Mouse (Mus musculus): Measurements from ENCODE around the gene Gpr37l1. TPM values are rescaled to one million over a fixed set of nuclear protein-coding genes. Genes with fewer than 3 reads are reported as not detected.
"Not testable (repeated sequence)": the region's sequence is repeated elsewhere in the genome, so short reads cannot be mapped to it uniquely, and the experiment has no call there.

Gpr37l1 gene
- polyA plus RNA-seq, 1 experiment from 2014 or later = not detected

DNA sequence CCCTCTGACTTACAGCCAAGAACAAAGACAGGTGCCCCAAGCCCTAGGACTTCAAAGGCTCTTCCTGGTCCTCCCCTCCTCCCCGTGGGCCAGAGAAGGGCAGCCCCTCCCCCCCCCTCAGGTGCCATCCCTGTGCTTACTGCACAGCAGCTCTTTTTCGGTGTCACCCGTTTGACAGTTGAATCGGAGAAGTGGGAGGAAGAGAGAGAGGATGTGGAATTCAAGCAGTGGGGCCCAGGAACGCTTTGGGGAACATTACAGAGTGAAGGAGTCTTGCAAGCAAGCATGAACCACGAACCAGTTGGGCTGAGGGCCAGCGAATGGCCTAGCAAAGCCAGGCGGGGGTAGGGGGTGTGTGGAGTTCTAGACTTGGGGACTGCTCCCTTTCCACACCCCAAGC is 35.9 kb downstream of the Gpr37l1 start:
- H3K36me3 ChIP-seq = no peaks in the 10 kb centered on the region
- peaks cover 58% of the 10 kb centered on the region for H3K27me3 ChIP-seq (replicated peaks)
- H3K4me2 ChIP-seq = no peak overlapping the region
- peaks cover 24% of the 10 kb centered on the region for H3K4me1 ChIP-seq (replicated peaks)
- H3K9me3 ChIP-seq (replicated peaks) = no peaks in the 10 kb centered on the region
- H3K9ac ChIP-seq = no peak overlapping the region
- WGBS = 45% methylated on average over 8 of the region's 8 CpGs
- no peak overlapping the region for H3K27ac ChIP-seq (ENCODE audit: poor library complexity, severe bottlenecking)
- no peak overlapping the region for H3K4me3 ChIP-seq
- no peak for ATAC-seq (ENCODE audit: insufficient number of reproducible peaks, low FRiP score)

DNA sequence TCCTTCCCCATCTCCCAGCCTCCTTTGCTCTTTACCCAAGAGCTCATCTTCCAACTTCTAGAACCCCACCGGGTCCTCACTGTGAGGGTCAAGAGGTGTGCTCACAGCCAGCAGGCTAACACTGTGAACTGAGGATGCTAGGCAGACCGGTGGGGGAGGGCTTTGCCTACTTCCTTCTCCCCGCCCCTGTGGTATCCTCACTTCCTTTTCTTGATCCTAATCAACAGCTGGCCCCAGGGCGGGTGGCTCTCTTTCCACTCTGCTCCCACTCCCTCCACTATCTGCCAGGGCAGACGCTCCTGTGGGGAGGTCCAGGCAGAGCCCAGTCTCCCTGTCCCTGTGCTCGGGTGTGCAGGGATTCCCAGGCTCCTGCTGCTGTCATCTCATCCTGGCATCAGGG is 36.4 kb downstream of the Gpr37l1 start:
- 20% methylated on average over 6 of the region's 6 CpGs for WGBS
- no peak overlapping the region for H3K9ac ChIP-seq
- no peak overlapping the region for H3K27ac ChIP-seq (ENCODE audit: poor library complexity, severe bottlenecking)
- no peaks in the 10 kb centered on the region for H3K9me3 ChIP-seq (replicated peaks)
- peaks cover 24% of the 10 kb centered on the region for H3K4me1 ChIP-seq (replicated peaks)
- no peaks in the 10 kb centered on the region for H3K36me3 ChIP-seq
- no peak overlapping the region for H3K4me3 ChIP-seq
- 0 out of 2 replicates have a peak, but pooled peaks have one; percentile 5 for ATAC-seq (ENCODE audit: insufficient number of reproducible peaks, low FRiP score)
- peaks cover 63% of the 10 kb centered on the region for H3K27me3 ChIP-seq (replicated peaks)
- H3K4me2 ChIP-seq = no peak overlapping the region

DNA sequence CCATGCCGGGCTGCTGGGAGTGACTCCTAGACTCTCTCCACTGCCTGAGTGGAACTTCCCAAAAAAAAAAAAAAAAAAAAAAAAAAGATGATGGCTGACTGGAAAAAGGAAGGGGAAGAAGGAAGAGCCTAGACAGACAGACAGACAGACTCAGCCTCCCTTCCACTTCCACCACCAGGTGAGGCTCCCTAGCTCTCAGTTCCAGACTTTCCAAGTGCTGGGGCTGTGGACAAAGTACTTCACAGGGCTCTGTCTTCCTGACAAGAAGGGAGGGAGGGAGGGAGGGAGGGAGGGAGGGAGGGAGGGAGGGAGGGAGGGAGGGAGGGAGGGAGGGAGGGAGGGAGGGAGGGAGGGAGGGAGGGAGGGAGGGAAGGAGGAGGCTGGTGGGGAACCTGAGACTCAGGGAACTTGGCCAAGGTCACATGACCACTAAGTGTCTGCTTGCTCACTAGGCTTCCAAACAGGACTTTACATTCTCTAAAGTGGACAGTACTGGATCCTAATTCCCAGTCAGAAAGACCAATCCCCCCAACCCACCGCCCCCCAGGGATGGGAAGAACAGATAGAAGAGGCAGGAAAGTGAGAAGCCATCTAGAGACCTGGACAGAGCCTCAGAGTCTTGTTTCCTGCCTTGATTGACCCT is 37.0 kb downstream of the Gpr37l1 start:
- WGBS = 74% methylated on average over 2 of the region's 2 CpGs
- H3K27ac ChIP-seq (ENCODE audit: poor library complexity, severe bottlenecking) = no peak overlapping the region
- no peak for ATAC-seq (ENCODE audit: insufficient number of reproducible peaks, low FRiP score)
- no peaks in the 10 kb centered on the region for H3K9me3 ChIP-seq (replicated peaks)
- peaks cover 27% of the 10 kb centered on the region for H3K4me1 ChIP-seq (replicated peaks)
- no peaks in the 10 kb centered on the region for H3K36me3 ChIP-seq
- H3K4me3 ChIP-seq = no peak overlapping the region
- H3K9ac ChIP-seq = no peak overlapping the region
- H3K27me3 ChIP-seq (replicated peaks) = peaks cover 69% of the 10 kb centered on the region
- H3K4me2 ChIP-seq = no peak overlapping the region

DNA sequence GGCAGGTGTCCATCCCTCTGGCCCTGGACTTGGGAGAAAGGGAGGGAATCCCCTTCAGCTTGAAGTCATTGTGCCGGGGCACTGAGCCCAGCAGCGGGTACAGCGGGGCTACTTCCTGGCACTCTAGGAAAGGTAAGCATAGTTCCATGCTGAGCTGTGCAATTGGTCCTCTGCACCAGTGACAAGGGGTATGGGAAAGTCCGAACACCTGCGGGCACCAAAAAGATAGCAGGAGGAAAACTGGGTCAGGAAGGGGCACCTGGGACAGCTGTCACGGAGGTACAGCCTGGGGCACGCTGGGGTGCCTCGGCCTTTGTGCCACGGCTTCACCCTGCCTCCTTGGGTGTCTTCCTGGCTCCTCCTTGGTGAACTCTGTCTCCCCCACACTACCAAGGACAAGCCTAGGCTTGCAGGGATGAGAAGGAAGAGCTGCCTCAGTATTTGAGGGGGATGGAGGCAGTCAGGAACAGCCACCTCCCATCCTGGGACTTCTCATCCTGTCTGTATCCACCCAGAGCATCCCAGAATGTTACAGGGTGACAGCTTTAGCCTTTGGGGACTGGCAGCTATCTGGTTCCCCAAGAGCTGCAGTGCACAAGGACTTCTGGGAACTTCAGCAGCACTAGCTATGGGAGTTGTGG is 37.8 kb downstream of the Gpr37l1 start:
- no peak overlapping the region for H3K4me3 ChIP-seq
- no peak overlapping the region for H3K4me2 ChIP-seq
- peaks cover 73% of the 10 kb centered on the region for H3K27me3 ChIP-seq (replicated peaks)
- no peak overlapping the region for H3K9ac ChIP-seq
- H3K27ac ChIP-seq (ENCODE audit: poor library complexity, severe bottlenecking) = no peak overlapping the region
- peaks cover 27% of the 10 kb centered on the region for H3K4me1 ChIP-seq (replicated peaks)
- WGBS = 65% methylated on average over 9 of the region's 9 CpGs
- no peak for ATAC-seq (ENCODE audit: insufficient number of reproducible peaks, low FRiP score)
- no peaks in the 10 kb centered on the region for H3K36me3 ChIP-seq
- no peaks in the 10 kb centered on the region for H3K9me3 ChIP-seq (replicated peaks)

DNA sequence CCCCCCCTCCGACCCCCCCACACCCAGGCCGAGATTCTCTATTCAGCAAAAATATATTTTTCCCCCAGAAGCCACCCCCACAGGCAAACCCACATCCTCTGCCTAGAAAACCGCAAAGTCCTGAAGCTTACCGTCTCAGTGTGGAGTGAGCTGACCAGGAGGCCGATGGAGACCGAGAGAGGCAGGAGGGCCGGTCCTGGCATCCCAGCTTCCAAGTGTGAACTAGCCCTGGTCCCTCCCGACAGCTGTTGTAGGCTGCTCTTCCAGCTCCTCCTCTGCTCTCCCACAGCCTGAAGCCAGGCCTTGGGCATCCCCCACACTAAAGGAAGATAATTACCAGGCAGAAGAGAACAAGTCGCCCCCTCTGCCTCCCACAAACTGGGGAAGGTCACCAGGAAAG is 38.5 kb downstream of the Gpr37l1 start:
- 23% methylated on average over 9 of the region's 9 CpGs for WGBS
- no peaks in the 10 kb centered on the region for H3K9me3 ChIP-seq (replicated peaks)
- H3K4me2 ChIP-seq = no peak overlapping the region
- peaks cover 27% of the 10 kb centered on the region for H3K4me1 ChIP-seq (replicated peaks)
- no peak overlapping the region for H3K9ac ChIP-seq
- ATAC-seq (ENCODE audit: insufficient number of reproducible peaks, low FRiP score) = no peak
- H3K27ac ChIP-seq (ENCODE audit: poor library complexity, severe bottlenecking) = no peak overlapping the region
- no peak overlapping the region for H3K4me3 ChIP-seq
- no peaks in the 10 kb centered on the region for H3K36me3 ChIP-seq
- H3K27me3 ChIP-seq (replicated peaks) = peaks cover 72% of the 10 kb centered on the region

DNA sequence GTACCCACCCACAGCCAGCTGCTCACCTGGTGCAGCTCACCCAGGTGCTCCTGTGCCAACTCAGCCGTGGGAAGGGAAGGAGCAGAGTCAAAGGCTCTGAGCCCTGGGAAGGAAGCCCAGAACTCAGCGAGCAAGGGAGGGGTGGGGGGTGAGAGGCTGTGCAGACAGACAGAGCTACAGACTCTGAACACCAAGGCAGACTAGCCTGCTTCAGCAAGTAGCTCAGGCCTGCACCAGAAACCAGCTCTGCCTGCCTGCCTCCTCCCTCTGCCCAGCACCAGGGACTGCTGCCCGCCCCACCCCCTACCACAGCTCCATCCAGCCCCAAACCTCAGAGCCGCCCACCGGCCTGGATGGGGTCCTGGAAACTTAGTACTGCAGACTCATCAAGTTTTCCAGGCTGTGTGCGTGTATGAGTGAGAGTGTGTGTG is 39.5 kb downstream of the Gpr37l1 start:
- Histone ChIP-seq H3K4me2 (no peak overlapping the region), H3K27ac (ENCODE audit: poor library complexity, severe bottlenecking) (no peak overlapping the region), H3K36me3 (no peaks in the 10 kb centered on the region), H3K9ac (no peak overlapping the region), H3K4me3 (no peak overlapping the region), H3K27me3 (replicated peaks) (peaks cover 76% of the 10 kb centered on the region), H3K9me3 (replicated peaks) (no peaks in the 10 kb centered on the region), H3K4me1 (replicated peaks) (peaks cover 27% of the 10 kb centered on the region)
- no peak for ATAC-seq (ENCODE audit: insufficient number of reproducible peaks, low FRiP score)
- 43% methylated on average over 6 of the region's 6 CpGs for WGBS

DNA sequence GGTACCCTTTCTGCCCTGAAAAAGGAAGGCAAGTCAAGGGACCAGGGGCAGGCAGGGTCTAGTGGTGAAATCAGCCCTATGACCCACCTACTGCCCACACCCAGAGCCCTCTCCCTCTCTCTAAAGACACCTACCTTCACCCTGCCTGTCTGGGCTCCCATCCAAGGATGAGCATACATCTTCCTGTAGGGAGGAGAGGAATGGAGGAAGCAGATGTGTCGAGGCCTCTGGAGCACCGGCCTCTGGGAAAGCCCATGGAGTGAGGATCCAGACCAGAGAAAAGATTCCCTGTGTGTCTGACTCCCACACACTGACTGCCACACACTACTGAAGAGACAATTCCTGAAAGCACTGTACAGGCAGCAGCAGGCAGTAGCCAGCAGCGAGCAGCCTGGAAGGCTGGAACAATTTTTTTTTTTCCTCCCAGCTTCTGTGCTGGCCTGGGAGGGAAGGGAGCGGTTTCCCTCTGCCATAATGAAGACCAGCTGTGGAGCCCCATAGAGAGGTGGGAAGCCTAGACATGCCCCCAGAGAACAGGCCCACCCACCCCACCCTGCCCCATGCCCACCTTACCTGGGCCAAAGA is 40.9 kb downstream of the Gpr37l1 start:
- peaks cover 79% of the 10 kb centered on the region for H3K27me3 ChIP-seq (replicated peaks)
- H3K9me3 ChIP-seq (replicated peaks) = no peaks in the 10 kb centered on the region
- H3K9ac ChIP-seq = no peak overlapping the region
- H3K4me1 ChIP-seq (replicated peaks) = peaks cover 12% of the 10 kb centered on the region
- no peak overlapping the region for H3K27ac ChIP-seq (ENCODE audit: poor library complexity, severe bottlenecking)
- H3K36me3 ChIP-seq = no peaks in the 10 kb centered on the region
- no peak overlapping the region for H3K4me2 ChIP-seq
- WGBS = 57% methylated on average over 4 of the region's 4 CpGs
- ATAC-seq (ENCODE audit: insufficient number of reproducible peaks, low FRiP score) = no peak
- no peak overlapping the region for H3K4me3 ChIP-seq

DNA sequence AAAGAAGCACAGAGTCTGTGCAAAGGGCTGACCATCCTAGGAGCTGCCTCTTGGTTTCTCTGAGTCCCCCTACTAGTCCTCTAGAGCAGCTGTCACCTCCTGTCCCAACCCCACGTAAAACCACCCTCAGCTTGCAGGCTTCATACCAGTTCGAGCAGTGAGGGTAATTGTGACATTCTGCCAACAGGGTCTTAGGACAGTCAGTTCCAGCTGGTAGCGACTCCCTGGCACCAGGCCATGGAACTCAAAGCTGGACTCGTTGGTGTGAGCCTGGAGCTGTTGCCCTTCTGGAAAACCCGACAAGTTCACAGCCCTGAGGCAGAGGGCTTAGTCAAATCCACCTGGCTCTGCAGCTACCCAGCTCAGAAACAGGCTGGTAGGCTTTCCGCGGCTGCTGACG is 41.5 kb downstream of the Gpr37l1 start:
- Histone ChIP-seq H3K27me3 (replicated peaks) (peaks cover 79% of the 10 kb centered on the region), H3K9ac (no peak overlapping the region), H3K36me3 (no peaks in the 10 kb centered on the region), H3K4me1 (replicated peaks) (peaks cover 7% of the 10 kb centered on the region), H3K4me3 (no peak overlapping the region), H3K9me3 (replicated peaks) (no peaks in the 10 kb centered on the region), H3K4me2 (no peak overlapping the region), H3K27ac (ENCODE audit: poor library complexity, severe bottlenecking) (no peak overlapping the region)
- 62% methylated on average over 8 of the region's 8 CpGs for WGBS
- no peak for ATAC-seq (ENCODE audit: insufficient number of reproducible peaks, low FRiP score)

DNA sequence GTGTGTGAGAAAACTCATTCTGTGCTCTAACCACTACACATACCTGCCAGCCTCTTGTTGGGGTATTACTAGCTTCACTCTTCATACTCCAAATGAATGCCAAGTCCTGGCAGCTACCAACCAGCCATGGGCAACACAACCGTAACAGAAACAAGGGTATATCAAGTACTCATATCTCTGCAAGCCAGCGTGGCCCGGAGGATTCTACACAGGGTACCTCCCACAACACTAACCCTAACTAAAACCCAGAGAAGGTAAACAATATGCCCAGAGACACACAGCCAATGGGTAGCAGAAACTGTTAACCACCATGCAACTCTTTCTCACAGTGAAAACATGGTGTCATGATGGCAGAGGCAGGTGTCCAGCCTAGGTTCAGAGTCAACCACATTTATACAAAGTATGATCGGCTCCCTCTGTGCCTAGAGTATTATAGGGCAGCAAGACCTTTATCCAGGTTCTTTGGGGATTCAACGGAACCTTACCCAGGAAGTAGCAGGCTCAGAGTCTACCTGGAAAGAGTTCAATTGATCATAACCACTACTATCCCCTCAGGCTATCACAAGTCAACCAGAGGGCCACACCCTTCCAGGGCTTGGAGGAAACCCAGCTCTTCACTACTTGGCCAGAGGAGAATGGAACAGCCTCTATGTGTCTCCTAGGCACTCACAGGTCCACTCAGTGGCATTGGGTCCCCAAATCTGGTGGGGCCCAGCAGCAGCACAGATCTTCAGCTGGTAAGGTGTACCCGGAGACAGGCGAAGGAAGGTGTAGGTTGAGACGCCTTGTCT is 42.7 kb downstream of the Gpr37l1 start:
- Histone ChIP-seq H3K27ac (ENCODE audit: poor library complexity, severe bottlenecking) (no peak overlapping the region), H3K9ac (no peak overlapping the region), H3K4me1 (replicated peaks) (0 out of 2 replicates have a peak, but pooled peaks cover 3% of the 10 kb centered on the region), H3K36me3 (no peaks in the 10 kb centered on the region), H3K27me3 (replicated peaks) (peaks cover 77% of the 10 kb centered on the region), H3K4me2 (no peak overlapping the region), H3K4me3 (no peak overlapping the region), H3K9me3 (replicated peaks) (no peaks in the 10 kb centered on the region)
- 85% methylated on average over 8 of the region's 8 CpGs for WGBS
- no peak for ATAC-seq (ENCODE audit: insufficient number of reproducible peaks, low FRiP score)

DNA sequence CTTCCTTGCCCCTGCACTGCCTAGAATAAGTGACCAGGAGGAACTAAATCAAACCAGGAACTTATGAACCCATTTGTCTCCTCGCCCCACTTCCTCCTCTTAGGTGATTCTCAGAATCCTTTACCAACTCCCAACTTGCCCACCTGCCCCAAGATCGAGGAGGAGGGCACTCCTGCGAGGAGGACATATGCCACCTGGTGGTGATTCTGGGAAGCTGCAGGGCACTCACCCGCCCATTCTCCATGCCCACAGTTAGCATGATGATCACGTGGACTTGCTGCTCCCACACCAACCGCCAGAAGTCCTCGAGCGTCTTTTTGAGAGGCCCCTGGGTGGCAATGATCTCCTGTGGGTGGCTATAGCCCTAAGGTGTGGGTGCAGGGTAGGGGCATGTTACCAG is 54.8 kb downstream of the Gpr37l1 start:
- Histone ChIP-seq H3K9ac (no peak overlapping the region), H3K4me3 (no peak overlapping the region), H3K27ac (ENCODE audit: poor library complexity, severe bottlenecking) (no peak overlapping the region), H3K4me2 (no peak overlapping the region), H3K27me3 (replicated peaks) (peaks cover 41% of the 10 kb centered on the region), H3K9me3 (replicated peaks) (no peaks in the 10 kb centered on the region), H3K36me3 (no peaks in the 10 kb centered on the region), H3K4me1 (replicated peaks) (no peaks in the 10 kb centered on the region)
- no peak for ATAC-seq (ENCODE audit: insufficient number of reproducible peaks, low FRiP score)
- 11% methylated on average over 8 of the region's 8 CpGs for WGBS

DNA sequence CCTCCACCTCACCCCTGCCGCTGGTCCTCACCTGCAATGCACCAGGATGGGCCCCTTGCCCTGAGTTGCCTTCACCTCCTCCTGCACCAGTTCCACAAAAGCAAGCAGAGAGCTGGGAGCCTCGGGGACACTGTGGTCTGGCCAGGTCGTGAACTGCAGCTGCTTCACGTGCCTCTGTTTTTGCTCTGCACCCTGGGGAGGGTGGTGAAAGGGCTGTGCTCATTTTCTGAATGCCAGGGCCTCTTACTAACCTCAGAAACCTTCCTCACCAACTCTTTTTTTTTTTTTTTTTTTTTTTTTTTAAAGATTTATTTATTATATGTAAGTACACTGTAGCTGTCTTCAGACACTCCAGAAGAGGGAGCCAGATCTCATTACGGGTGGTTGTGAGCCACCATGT is 56.2 kb downstream of the Gpr37l1 start:
- not testable (repeated sequence) for ATAC-seq (ENCODE audit: insufficient number of reproducible peaks, low FRiP score)
- peaks cover 44% of the 10 kb centered on the region for H3K27me3 ChIP-seq (replicated peaks)
- 58% methylated on average over 5 of the region's 5 CpGs for WGBS

More for the DNA sequence above, 56.2 kb downstream of the Gpr37l1 start:
- not testable (repeated sequence) for H3K27ac ChIP-seq (ENCODE audit: poor library complexity, severe bottlenecking); H3K9me3 ChIP-seq (replicated peaks); H3K4me3 ChIP-seq; H3K4me2 ChIP-seq; H3K4me1 ChIP-seq (replicated peaks); H3K36me3 ChIP-seq; H3K9ac ChIP-seq

Data from heart, embryonic 12.5 days (tissue).